Mouse (Mus musculus) midbrain, embryonic 13.5 days (tissue): ENCODE data around the gene Tbl1xr1. TPM values are rescaled to one million over a fixed set of nuclear protein-coding genes. Genes with fewer than 3 reads are reported as not detected.
A peak's percentile ranks its signal among the peaks of the same experiment; 100 is the strongest.

Source experiments
- ATAC-seq: fragments of 200-750 bp; cut with Nextera tagmentation; 2 replicates; pipeline ENCODE4 v1.8.0; 2017; ENCODE audit warnings: mild to moderate bottlenecking, moderate TSS enrichment, moderate library complexity
- H3K27ac ChIP-seq: fragments of 300-500 bp; sonication (generic); 2 replicates; pipeline ENCODE4 v1.5.1; 2015; ENCODE audit warnings: inconsistent platforms, mild to moderate bottlenecking, moderate library complexity
- H3K27me3 ChIP-seq: fragments of 300-500 bp; sonication (generic); 2 replicates; pipeline ENCODE4 v1.6.1; 2015; ENCODE audit warnings: mild to moderate bottlenecking, inconsistent platforms
- H3K36me3 ChIP-seq: fragments of 300-500 bp; sonication (generic); 2 replicates; pipeline ENCODE4 v1.6.1; 2015; ENCODE audit warnings: mild to moderate bottlenecking, inconsistent platforms
- H3K4me1 ChIP-seq: fragments of 300-500 bp; sonication (generic); replicated peaks from 2 replicates; pipeline ENCODE4 v1.6.1; 2015; ENCODE audit warnings: inconsistent platforms
- H3K4me2 ChIP-seq: fragments of 300-500 bp; sonication (generic); replicated peaks from 2 replicates; pipeline ENCODE4 v1.6.1; 2015; ENCODE audit warnings: moderate library complexity, mild to moderate bottlenecking, inconsistent platforms
- H3K4me3 ChIP-seq: fragments of 300-500 bp; sonication (generic); replicated peaks from 2 replicates; pipeline ENCODE4 v1.5.1; 2015; ENCODE audit warnings: mild to moderate bottlenecking, inconsistent platforms
- H3K9ac ChIP-seq: fragments of 300-500 bp; sonication (generic); replicated peaks from 2 replicates; pipeline ENCODE4 v1.6.1; 2015; ENCODE audit warnings: mild to moderate bottlenecking, inconsistent platforms
- H3K9me3 ChIP-seq: fragments of 300-500 bp; sonication (generic); 2 replicates; pipeline ENCODE4 v1.6.1; 2016; ENCODE audit warnings: mild to moderate bottlenecking, inconsistent platforms
- WGBS: fragments of 180-500 bp; shearing (Covaris S2); methylation state at CpG from one replicate; pipeline ENCODE4 v1.1.7; 2015; 5-methylcytosine and 5-hydroxymethylcytosine counted together
- polyA plus RNA-seq: library from polyadenylated mRNA; unstranded; fragments of >200 nt; fragmentation: Nextera tagmentation; extraction: Ambion mirVana; gene quantifications from 2 replicates; pipeline ENCODE4 v1.2.1, GENCODE M21; 2015

Gene Tbl1xr1
- polyA plus RNA-seq, 1 experiment from 2014 or later, result 20.2 TPM

DNA sequence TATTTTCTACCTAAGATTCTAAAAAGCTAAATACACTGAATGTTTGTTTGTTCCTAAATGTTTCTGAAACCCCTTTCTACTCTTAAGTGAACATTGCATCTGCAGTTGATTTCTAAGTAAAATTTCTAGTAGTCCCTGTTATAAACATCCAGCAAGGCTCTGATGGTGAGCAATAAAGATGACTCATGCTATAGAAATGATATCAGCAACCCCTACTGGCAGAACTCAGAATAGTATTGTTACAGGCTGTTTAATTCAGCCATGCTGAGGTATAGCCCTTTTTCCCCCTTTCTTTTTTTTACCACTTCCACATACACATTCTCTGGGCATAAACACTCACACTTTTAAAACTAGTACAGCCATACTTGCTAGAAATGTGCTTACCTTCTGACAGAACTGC is 114.0 kb downstream of the Tbl1xr1 start:
- Histone ChIP-seq H3K27me3 (no peaks in the 10 kb centered on the region), H3K36me3 (peaks cover 30% of the 10 kb centered on the region), H3K9me3 (no peaks in the 10 kb centered on the region), H3K9ac (no peak overlapping the region), H3K27ac (no peak overlapping the region), H3K4me3 (no peak overlapping the region), H3K4me1 (no peaks in the 10 kb centered on the region), H3K4me2 (no peak overlapping the region)
- peak; percentile 65; the same call in 1 of the 2 replicates for ATAC-seq

DNA sequence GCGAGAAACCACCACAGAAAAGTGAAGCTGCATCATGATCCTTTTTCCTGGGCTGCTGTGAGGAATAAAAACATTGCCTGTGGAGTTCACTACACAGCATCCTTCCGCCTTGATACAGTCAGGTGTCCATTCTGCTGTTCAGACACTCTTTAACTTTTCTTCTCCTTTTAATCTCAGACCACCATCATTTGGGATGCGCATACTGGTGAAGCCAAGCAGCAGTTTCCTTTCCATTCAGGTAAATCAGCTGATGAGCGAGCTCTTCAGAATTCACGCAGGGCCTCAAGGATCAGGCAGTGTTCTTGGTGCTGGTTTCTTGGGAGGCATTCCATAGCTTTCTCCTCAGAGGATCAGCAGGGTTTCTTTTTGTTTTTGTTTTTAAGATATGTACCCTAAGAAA is 116.5 kb downstream of the Tbl1xr1 start:
- peaks cover 40% of the 10 kb centered on the region for H3K36me3 ChIP-seq
- no peak overlapping the region for H3K4me2 ChIP-seq
- ATAC-seq, result no peak
- H3K9me3 ChIP-seq, result no peaks in the 10 kb centered on the region
- WGBS, result 93% methylated on average over 5 of the region's 5 CpGs
- no peaks in the 10 kb centered on the region for H3K27me3 ChIP-seq
- no peak overlapping the region for H3K27ac ChIP-seq
- no peak overlapping the region for H3K9ac ChIP-seq
- H3K4me3 ChIP-seq, result no peak overlapping the region
- no peaks in the 10 kb centered on the region for H3K4me1 ChIP-seq

DNA sequence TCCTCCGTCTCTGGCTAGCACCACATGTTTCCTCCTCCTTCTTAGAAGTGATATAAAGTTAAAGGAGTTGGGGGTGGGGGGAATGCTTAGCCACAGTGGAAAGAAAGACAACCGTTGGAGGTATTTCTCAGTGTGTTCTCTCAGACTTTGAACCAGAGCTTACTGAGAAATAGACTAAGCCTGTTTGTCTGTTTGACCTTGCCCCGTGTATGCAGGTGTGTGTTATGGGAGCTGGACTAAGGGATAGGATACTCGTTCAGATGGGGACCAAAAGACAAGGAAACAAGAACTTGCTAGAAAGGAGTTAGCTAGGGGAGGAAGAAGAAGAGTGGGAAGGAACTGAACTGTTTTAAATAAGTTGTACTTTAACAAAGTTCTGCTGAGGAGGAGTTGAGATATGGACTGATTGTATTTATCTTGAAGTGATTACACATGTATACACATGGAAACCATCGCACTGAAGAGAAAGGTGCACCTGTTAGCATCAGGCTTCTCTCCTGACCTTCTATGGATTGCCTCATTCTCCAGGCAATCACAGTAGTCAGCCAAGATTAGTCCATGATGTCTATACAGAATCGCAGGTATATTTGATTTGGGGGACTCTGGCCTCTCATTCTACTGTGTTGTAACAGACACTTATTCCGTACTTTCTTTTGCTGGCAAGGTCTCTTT is 117.9 kb downstream of the Tbl1xr1 start:
- no peaks in the 10 kb centered on the region for H3K27me3 ChIP-seq
- no peaks in the 10 kb centered on the region for H3K4me1 ChIP-seq
- no peak overlapping the region for H3K27ac ChIP-seq
- peaks cover 51% of the 10 kb centered on the region for H3K36me3 ChIP-seq
- 95% methylated on average over 7 of the region's 7 CpGs for WGBS
- no peak overlapping the region for H3K4me3 ChIP-seq
- no peak overlapping the region for H3K4me2 ChIP-seq
- no peak overlapping the region for H3K9ac ChIP-seq
- no peaks in the 10 kb centered on the region for H3K9me3 ChIP-seq
- no peak for ATAC-seq

DNA sequence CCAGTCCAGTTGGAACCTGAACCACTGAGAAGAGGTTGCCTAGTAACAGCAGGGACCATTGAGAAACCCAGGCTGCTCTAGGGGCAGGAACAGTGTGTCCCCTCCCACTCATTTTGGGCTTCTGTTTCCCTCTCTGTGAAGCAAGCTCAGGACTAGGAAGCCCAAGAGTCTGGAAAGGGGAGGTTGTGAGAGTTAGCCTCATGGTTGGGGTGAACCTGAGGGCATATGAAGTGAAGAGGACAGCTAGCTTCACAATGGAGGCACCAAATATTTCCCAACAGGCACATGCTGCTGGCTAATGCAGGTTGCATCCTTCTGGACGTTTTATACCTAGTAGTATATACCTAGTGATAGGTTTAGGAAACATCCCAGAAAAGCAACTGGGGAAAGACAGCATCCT is 122.3 kb downstream of the Tbl1xr1 start:
- H3K4me1 ChIP-seq, result no peaks in the 10 kb centered on the region
- 97% methylated on average over 1 of the region's 1 CpGs for WGBS

DNA sequence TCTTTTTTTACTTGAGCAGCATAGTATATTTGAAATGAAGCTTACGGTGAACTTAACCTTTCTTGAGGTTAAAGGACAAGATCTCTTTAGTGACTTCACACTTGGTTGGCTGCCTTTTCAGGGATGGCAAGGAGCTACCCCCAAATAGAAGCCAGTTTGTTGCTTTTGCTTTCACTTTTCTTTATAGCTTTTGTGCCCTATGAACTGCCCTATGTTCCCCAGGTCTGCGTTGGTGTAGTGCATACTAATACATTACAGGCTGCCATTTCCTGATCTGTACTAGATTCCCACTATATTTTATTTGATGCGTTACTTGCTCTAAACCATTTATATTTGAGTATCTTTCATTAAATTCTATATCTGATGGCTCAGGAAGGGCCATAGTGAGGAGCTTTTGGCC is 127.7 kb downstream of the Tbl1xr1 start:
- Histone ChIP-seq H3K9ac (no peak overlapping the region), H3K4me2 (no peak overlapping the region), H3K9me3 (no peaks in the 10 kb centered on the region), H3K36me3 (peaks cover 32% of the 10 kb centered on the region), H3K27ac (no peak overlapping the region), H3K4me1 (no peaks in the 10 kb centered on the region), H3K4me3 (no peak overlapping the region), H3K27me3 (no peaks in the 10 kb centered on the region)
- WGBS, result 95% methylated on average over 3 of the region's 3 CpGs
- ATAC-seq, result no peak

More for the DNA sequence above, 122.3 kb downstream of the Tbl1xr1 start:
- Histone ChIP-seq H3K36me3 (peaks cover 52% of the 10 kb centered on the region), H3K4me2 (no peak overlapping the region), H3K27ac (no peak overlapping the region), H3K9me3 (no peaks in the 10 kb centered on the region), H3K4me3 (no peak overlapping the region), H3K9ac (no peak overlapping the region), H3K27me3 (no peaks in the 10 kb centered on the region)
- ATAC-seq, result no peak

DNA sequence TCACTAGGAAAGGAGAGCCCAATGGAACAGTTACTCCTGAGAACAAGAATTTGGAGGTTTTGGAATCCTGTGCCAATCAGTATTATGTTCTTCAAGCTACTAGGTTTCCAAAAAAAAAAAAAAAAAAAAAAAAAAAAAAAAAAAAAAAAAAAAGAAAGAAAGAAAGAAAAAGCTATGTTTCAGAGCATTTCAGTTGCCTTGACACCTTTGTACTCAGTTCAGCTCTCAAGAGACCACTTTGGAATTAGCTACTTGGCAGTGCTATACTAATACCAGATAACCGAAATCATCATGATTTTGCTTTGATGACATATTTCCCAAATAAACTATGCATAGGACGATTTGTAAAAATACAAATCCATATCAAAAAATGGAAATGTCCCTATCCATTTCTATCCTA is 145.1 kb downstream of the Tbl1xr1 start:
- H3K4me3 ChIP-seq, result no peak overlapping the region
- no peaks in the 10 kb centered on the region for H3K27me3 ChIP-seq
- no peak overlapping the region for H3K9ac ChIP-seq
- H3K9me3 ChIP-seq, result no peaks in the 10 kb centered on the region
- H3K36me3 ChIP-seq, result no peaks in the 10 kb centered on the region
- WGBS, result 92% methylated on average over 2 of the region's 2 CpGs
- H3K27ac ChIP-seq, result no peak overlapping the region
- no peak overlapping the region for H3K4me2 ChIP-seq
- no peak for ATAC-seq
- H3K4me1 ChIP-seq, result no peaks in the 10 kb centered on the region

DNA sequence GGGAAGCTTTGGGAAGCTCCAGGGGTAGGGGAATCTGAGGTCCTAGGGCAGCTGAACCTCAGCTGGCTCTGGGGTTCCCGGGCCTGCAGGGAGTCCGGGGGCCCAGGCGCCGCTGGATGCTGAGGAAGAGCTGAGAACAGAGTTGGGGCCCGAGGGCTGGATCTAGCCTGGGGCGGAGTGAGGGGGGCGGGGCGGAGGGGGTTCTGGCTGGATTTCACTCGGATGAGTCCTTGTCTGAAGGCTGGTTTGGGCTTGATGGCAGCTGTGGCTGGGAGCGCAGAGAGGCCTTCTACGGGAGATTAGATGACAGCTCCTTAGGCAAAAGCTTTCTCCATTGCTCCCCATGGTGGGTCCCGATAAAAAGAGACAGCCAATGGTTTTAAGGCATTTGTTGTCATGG is 145.9 kb downstream of the Tbl1xr1 start:
- Histone ChIP-seq H3K9ac (no peak overlapping the region), H3K4me2 (no peak overlapping the region), H3K4me1 (no peaks in the 10 kb centered on the region), H3K4me3 (no peak overlapping the region), H3K27me3 (no peaks in the 10 kb centered on the region), H3K9me3 (no peaks in the 10 kb centered on the region), H3K36me3 (no peaks in the 10 kb centered on the region), H3K27ac (no peak overlapping the region)
- ATAC-seq, result peak; percentile 48; the same call in 1 of the 2 replicates
- WGBS, result 37% methylated on average over 12 of the region's 12 CpGs

DNA sequence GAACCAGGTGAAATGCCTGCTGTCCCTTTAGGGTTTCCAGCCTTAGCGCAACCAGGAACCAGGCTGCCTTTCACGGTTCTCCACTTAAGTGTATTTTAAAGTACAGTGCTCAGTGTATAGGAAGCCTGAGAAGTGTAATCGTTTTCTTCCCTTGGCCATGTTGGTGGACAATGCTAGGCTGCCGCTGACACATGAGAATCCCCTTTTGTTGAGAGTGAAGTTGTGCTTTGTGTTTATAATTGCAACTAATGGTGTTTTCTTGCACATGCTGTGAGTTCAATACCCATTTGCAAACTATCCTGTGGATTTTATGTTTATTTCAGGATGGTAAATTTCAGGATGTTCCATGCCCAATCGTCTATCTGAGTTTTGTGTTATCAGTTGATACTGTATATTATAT is 146.6 kb downstream of the Tbl1xr1 start:
- 89% methylated on average over 5 of the region's 5 CpGs for WGBS
- Histone ChIP-seq H3K27me3 (no peaks in the 10 kb centered on the region), H3K36me3 (no peaks in the 10 kb centered on the region), H3K4me1 (no peaks in the 10 kb centered on the region), H3K4me3 (no peak overlapping the region), H3K27ac (no peak overlapping the region), H3K9ac (no peak overlapping the region), H3K4me2 (no peak overlapping the region), H3K9me3 (no peaks in the 10 kb centered on the region)
- ATAC-seq, result no peak

DNA sequence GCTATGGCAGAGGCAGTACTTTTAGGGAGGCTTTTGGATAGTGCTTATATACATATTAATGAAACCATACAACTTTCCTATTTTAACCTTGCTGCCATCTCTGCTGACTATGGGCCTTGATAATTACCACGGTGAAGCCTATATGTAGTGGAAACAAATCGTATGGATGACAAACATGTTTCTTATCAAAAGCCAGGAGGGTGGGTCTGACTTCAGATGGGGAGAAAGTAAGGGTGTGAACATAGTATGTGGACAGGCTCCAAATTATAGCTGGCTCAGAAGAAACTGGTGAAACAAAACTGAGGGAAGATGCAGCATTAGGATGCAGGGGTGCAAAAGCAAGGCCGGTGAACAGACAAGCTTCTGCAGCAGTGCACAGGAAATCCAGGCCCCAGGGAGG is 151.6 kb downstream of the Tbl1xr1 start:
- 89% methylated on average over 3 of the region's 3 CpGs for WGBS
- no peak overlapping the region for H3K9ac ChIP-seq
- ATAC-seq, result no peak

DNA sequence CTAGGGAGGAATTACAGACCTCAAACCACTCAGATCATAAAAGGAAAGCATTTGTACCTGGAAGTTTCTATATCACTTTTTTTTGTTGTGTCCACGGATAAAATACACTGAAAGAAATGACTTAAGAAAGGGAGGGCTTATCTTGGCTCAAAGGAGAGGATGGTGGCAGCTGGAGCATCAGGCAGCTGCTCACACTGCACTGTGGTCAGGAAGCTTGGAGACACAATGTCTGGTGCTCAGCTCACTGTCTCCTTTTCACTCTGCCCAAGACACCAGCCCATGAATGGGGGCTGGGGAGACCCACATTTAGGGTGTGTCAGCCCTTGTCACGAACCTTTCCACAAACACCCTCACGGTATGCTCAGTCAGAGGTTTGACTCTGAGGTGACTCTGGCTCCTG is 154.2 kb downstream of the Tbl1xr1 start:
- Histone ChIP-seq H3K27ac (no peak overlapping the region), H3K27me3 (no peaks in the 10 kb centered on the region), H3K9me3 (no peaks in the 10 kb centered on the region; the same call in 1 of the 2 replicates), H3K36me3 (no peaks in the 10 kb centered on the region), H3K4me2 (no peak overlapping the region), H3K4me1 (peaks cover 8% of the 10 kb centered on the region; the same call in 1 of the 2 replicates), H3K4me3 (no peak overlapping the region), H3K9ac (no peak overlapping the region)
- ATAC-seq, result no peak
- 70% methylated on average over 3 of the region's 3 CpGs for WGBS

More for the DNA sequence above, 151.6 kb downstream of the Tbl1xr1 start:
- no peak overlapping the region for H3K27ac ChIP-seq
- no peaks in the 10 kb centered on the region for H3K27me3 ChIP-seq
- no peaks in the 10 kb centered on the region for H3K36me3 ChIP-seq
- H3K9me3 ChIP-seq, result no peaks in the 10 kb centered on the region
- no peak overlapping the region for H3K4me3 ChIP-seq
- H3K4me1 ChIP-seq, result peaks cover 8% of the 10 kb centered on the region; the same call in 1 of the 2 replicates
- no peak overlapping the region for H3K4me2 ChIP-seq

DNA sequence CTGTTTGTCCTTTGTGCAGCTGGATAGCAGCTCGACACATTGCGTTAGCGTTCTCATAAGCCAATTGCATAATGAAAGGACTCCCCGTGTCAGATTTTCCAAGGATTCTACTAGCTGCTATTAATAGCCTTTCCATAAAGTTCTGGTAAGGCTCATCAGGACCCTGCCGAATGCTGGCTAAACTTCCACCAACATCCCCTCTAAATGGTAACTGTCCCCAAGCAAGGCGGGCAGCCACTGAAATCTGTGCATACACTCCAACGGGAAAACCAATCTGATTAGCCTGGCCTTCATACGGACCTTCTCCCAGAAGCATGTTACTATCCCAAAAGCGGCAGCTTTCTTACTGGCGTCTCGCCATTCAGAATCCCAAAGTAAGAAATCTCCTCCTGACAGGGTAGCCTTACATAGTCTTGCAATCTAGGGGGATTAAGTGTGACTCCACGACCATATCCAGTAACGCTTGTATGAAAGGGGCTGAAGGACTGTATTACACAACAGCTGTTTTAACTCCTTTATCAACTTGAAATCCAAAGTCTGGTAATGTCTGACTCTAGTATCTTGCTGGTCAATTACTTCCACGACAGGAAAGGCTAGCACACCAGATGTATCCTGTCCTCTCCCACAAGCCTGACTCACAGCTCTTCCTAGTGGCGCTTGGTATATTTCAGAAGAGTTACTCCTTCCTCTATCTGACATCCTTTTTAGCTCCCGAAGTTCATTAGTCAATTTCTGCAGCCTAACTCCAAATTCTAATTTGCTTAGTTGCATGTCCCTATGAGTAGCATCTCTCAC is 161.9 kb downstream of the Tbl1xr1 start:
- Histone ChIP-seq H3K4me2 (no peak overlapping the region), H3K36me3 (no peaks in the 10 kb centered on the region)
- no peak for ATAC-seq

More for the DNA sequence above, 161.9 kb downstream of the Tbl1xr1 start:
- Histone ChIP-seq H3K4me3 (no peak overlapping the region), H3K27me3 (no peaks in the 10 kb centered on the region), H3K27ac (no peak overlapping the region), H3K4me1 (no peaks in the 10 kb centered on the region), H3K9me3 (peaks cover 5% of the 10 kb centered on the region; the same call in 1 of the 2 replicates), H3K9ac (no peak overlapping the region)
- 94% methylated on average over 16 of the region's 16 CpGs for WGBS
